ENCODE assay signal across 28 mouse cellular contexts in the genomic region with DNA sequence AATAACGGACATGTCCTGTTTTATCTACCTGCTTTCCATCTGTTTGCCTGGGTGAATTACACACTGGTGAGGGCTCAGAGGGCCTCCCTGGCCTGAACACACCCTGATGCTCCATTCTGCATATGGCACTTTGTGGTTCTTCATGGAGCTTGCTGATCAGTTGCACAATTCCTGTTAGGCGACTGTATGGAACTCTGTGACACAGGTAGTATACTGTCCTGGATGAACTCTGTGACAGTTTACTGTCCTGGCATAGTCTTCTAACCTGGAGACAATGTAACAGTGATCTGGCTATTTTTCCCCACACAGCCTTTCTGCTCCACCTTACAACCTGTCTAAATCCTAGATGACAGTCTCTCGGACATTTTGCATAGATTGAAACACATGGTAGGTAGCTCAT.
"Had no signal": no experiment of that assay in that cellular context is flagged by ENCODE, and none has a peak within 500 bp of the region (broad histone marks: within the 10 kb centered on the region; RNA-seq: fewer than 3 reads in every experiment).

No protein-coding gene starts in this region.

- H3K4me3 ChIP-seq: left cerebral cortex, adult 2 months; limb, embryonic 10.5 days; limb, embryonic 12.5 days; limb, embryonic 13.5 days; limb, embryonic 15.5 days; liver, embryonic 12.5 days; liver, embryonic 13.5 days; liver, embryonic 15.5 days; lung, embryonic 15.5 days; megakaryocyte, embryonic 14.5 days; midbrain, embryonic 10.5 days; midbrain, embryonic 12.5 days; midbrain, embryonic 13.5 days; midbrain, embryonic 15.5 days; myocyte; neural tube, embryonic 12.5 days had no signal

- H3K27me3 ChIP-seq: limb, embryonic 12.5 days; limb, embryonic 13.5 days; limb, embryonic 15.5 days; liver, embryonic 12.5 days; liver, embryonic 13.5 days; liver, embryonic 15.5 days; lung, embryonic 15.5 days; midbrain, embryonic 13.5 days; midbrain, embryonic 15.5 days; neural tube, embryonic 12.5 days had no signal

- H3K36me3 ChIP-seq: midbrain, embryonic 15.5 days had no signal

- H3K27ac ChIP-seq: left cerebral cortex, adult 2 months; limb, embryonic 10.5 days; limb, embryonic 12.5 days; limb, embryonic 13.5 days; limb, embryonic 15.5 days; liver, embryonic 12.5 days; liver, embryonic 13.5 days; liver, embryonic 14.5 days; liver, embryonic 15.5 days; lung, embryonic 15.5 days; macrophage; midbrain, embryonic 10.5 days; midbrain, embryonic 12.5 days; midbrain, embryonic 13.5 days; midbrain, embryonic 15.5 days; neural tube, embryonic 12.5 days had no signal

- H3K4me1 ChIP-seq: limb, embryonic 10.5 days; limb, embryonic 12.5 days; liver, embryonic 13.5 days; liver, embryonic 15.5 days; lung, embryonic 15.5 days; neural tube, embryonic 12.5 days had no signal

- DNase-seq: left cerebral cortex, postnatal 4 days; liver, embryonic 13.5 days; liver, postnatal 0 days; lung, adult 18-20 months; lung, adult 2 months; lung, embryonic 14.5 days; lung, postnatal 10 days; lung, postnatal 14 days; lung, postnatal 36 days; lung, postnatal 4 days; midbrain, embryonic 14.5 days had no signal

- H3K9ac ChIP-seq: limb, embryonic 12.5 days; limb, embryonic 13.5 days; limb, embryonic 15.5 days; liver, embryonic 12.5 days; liver, embryonic 13.5 days; liver, embryonic 14.5 days; liver, embryonic 15.5 days; liver, postnatal 0 days; lung, embryonic 14.5 days; lung, embryonic 15.5 days; midbrain, embryonic 12.5 days; midbrain, embryonic 13.5 days; midbrain, embryonic 15.5 days; neural tube, embryonic 12.5 days had no signal
